Mouse (Mus musculus) WW6 (cell line): ENCODE results near the gene Ttc21a.

Experiments
- DNase-seq: peaks from one replicate; pipeline ENCODE4 v3.0.0-alpha.2; 2013; ENCODE audit warnings: low read depth, low spot score

Ttc21a gene

DNA sequence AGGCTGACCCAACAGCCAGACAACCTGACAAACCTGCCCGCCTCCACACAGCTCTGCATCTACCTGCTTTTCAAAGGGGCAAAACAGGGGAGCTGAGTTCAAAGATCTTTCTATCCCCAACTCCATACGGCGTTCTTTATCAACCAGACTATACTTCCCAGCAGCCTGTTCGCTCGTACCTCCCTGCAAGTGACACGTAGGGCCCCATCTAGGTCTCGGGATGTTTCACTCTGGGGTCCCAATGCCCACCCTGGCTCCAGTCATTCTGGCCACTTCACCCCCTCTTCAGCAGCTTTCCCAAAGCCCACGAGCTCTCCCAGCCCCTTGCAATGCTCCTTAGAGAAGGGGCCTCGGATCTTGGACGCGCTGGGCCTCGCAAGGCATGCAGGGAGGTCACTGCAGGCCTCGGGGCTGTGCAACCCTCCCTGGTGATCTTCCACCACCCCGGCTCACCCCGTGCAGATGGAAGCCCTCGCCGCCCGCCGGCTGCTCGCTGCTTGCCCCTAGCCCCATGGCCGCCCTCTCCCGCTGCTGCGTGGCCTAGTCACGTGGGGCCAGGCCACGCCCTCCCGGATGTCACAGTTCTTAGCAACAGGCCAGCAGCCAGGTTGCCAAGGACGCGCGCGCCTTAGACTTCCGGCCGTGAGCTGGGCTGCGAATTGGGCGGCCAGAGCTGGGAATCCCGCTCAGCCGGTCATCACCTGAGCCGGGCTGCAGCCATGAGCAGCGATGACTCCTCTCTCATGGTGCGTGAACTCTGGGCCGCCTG lies at the start of gene Ttc21a, which contains the start of gene Gorasp1:
Gene Ttc21a, plus strand, starts transcription at position 602 of the 769 bp plus-strand sequence.
Gene Gorasp1, minus strand, starts transcription at position 561 of the 769 bp plus-strand sequence.
- DNase-seq: peak; percentile 67

- DNase-seq: no peak
Measured at GRCm38 (mm10) chr9:119888843-119889246, 48.6 kb upstream of the Ttc21a start.

DNA sequence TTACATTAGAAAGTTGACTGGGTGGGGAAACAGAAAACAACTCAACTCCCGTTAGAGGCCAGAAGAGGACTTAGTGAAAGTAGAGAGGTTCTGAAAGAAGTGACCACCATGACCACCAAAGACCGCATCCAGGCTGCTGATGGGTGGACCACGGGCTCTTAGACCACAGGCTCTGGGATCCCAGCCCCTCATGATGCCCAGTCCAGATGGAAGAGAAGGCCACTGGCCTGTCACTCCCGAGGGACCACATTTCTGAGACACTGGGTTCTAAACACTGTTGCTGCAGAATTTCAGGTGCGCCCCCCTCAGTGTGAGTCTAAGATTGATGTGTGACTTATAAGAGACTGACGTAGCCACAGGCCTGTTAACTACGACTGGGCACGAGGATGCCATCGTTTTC lies 48.0 kb upstream of the Ttc21a start:
- no peak for DNase-seq

- no peak for DNase-seq
Measured at GRCm38 (mm10) chr9:119890692-119891091, 46.7 kb upstream of the Ttc21a start.

DNA sequence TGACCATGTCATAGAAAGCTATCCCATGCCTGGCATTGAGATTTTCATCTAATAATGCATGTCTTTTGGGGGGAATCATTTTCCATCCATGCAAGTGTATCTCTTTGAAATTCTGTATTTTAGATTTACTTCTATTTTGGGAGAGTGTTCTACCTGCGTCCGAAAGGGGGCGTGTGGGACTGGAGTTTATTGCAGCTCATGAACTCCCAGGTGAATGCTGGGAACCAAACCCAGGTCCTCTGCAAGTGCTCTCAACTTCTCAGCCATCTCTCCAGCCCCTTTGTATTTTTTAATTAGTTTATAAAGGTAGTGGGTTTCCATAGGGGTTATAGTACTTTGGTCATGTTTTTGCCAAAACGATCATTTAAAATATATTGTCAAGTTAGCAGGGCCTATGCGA lies 43.5 kb upstream of the Ttc21a start:
- DNase-seq: no peak

- peak; percentile 90 for DNase-seq
Measured at GRCm38 (mm10) chr9:119894339-119895009, 42.9 kb upstream of the Ttc21a start, which contains the start of gene Wdr48. Gene Wdr48, plus strand, starts transcription at chr9:119894878.

GRCm38 (mm10) chr9:119895040-119895721 lies 42.2 kb upstream of the Ttc21a start:
- no peak for DNase-seq

DNA sequence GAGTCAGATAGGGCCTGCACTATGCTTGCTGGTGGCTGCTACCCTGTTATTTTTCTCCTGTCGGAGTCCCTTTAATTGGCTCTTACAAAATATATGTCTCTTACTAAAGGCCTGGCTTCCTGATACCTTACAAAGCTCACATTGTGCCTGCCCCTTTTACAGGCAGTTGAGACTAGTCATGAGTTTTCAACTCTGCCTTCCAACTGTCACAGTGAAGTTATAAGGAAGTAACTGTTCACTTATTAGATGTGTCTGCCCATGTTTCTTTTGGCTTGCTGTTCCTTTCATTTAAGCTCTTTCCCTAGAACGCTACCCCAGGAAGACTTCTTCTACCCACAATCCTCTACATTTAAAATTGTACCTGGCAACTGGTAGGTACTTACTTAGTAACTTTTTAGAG lies 38.0 kb upstream of the Ttc21a start:
- DNase-seq: no peak

DNA sequence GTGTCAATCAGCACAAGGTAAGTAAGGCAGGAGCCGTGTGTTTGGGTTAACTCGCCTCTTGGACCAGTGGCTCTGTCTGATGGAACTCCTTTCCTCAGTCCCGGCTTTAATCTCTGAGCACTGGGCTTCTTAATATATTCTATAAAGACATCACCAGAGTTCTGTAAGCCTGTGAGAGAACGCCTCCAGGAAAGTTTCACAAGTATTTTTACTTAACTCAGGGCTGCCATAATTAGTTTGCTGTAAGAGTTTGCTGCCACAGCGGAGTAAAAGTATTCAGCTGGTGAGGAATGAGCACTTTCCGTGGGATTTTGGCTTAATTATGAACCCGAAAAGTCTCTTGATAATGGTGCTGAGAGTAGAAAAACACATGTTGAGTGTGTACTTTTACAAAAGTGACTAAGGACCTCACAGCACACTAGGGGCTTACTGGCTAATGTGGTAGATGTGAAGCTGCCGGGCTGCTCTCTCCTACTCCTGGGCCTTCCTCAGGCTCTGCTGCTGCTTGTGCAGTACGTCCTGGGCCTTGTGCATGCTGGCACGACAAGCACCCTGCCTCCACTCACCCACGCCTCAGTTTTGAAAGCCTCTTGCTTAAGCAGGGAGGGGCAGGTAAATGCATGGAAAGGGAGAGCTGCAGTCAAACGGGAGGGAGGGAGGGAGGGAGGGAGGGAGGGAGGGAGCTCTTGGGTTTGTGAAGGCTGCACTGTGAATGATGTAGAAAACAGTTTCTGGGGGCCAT lies 34.8 kb upstream of the Ttc21a start:
- no peak for DNase-seq

GRCm38 (mm10) chr9:119908708-119909107 lies 28.7 kb upstream of the Ttc21a start:
- DNase-seq: no peak

DNA sequence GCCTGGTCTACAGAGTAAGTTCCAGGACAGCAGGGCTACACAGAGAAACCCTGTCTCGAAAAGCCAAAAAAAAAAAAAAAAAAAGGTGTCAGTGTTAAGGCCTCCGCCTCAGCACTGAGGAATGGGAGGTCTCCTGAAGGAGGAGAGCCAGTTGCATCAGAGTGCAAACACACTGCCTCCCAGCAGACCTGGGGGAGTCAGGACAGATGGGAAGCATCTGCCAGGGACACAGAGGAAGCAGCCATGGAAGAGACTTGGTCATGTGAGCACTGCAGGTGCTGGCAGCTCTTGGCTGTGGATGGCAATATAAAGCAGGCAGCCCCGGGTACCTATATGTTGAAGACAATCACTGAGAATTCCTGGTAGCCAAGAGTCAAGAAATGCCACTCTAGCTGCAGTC lies 27.5 kb upstream of the Ttc21a start:
- DNase-seq: no peak

- DNase-seq: no peak
Measured at GRCm38 (mm10) chr9:119913087-119913838, 24.1 kb upstream of the Ttc21a start.

GRCm38 (mm10) chr9:119919858-119920257 lies 17.5 kb upstream of the Ttc21a start:
- no peak for DNase-seq

- no peak for DNase-seq
Measured at GRCm38 (mm10) chr9:119923462-119923861, 13.9 kb upstream of the Ttc21a start.

DNA sequence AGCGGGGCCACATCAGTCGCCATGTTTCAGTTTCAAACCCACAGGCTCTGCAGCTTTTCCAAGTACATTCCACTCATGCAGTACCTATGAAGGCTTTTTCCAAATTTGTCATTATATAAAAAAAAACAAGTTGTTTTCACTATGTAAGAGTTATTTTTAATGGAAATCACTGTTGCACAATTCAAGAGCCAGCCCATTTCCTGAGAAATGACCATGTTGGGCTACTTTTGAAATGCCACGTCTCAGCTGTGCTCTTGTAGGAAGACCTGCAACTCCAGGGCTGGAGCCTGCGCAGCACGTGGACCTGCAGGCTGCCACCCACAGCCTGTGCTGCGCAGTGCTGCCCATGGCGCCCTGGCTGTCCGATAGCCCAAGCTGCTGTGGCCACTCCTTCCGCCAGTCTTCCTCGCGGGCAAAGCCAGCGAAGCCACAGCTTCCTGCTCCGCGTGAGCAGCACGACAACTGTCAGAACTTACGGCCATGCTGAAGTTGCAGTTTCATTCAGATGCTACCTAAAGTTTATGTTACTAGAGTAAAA lies 12.2 kb upstream of the Ttc21a start:
- DNase-seq: no peak

DNA sequence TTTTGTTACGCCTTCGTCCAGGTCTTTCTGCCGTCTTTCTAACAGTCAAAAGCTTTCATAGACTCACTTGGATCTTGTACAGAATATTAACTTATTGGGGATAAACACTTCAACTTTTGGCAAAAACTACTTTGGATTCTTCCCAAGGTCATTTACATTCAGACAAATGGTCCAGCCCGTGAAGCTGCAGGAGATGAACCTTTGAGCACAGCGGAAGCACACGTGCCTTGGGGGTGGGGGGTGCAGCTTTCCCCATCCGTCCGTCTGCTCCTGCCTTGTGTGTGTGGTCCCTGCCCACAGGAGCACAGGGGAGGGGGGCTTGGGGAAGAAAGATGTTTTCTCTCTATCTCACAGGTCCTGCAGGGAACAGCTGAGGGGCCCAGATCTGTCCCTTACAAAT lies 11.7 kb upstream of the Ttc21a start:
- no peak for DNase-seq

- DNase-seq: no peak
Measured at GRCm38 (mm10) chr9:119926497-119926896, 10.9 kb upstream of the Ttc21a start.

- no peak for DNase-seq
Measured at GRCm38 (mm10) chr9:119932358-119932757, 5.0 kb upstream of the Ttc21a start.

DNA sequence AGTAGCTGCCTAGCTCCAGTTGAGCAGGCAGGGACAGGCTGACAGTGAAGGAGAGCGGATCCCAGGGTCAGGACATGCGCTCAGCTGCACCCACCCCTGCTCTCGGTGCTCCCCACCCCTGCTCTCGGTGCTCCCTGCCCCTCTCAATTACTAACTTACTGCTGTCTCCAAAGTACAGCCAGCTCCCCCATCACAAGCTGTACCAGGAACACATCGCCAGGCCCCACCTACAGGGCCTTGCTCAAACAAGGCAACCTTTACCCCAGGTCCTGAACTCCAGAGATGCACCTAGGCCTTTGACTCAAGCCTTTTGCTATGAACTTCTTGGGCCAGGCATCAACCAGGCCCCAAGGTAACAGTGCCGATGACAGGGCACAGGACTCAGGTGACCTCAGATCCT lies 3.7 kb upstream of the Ttc21a start:
- no peak for DNase-seq

GRCm38 (mm10) chr9:119938496-119938895 lies 1.1 kb downstream of the Ttc21a start:
- DNase-seq: no peak

DNA sequence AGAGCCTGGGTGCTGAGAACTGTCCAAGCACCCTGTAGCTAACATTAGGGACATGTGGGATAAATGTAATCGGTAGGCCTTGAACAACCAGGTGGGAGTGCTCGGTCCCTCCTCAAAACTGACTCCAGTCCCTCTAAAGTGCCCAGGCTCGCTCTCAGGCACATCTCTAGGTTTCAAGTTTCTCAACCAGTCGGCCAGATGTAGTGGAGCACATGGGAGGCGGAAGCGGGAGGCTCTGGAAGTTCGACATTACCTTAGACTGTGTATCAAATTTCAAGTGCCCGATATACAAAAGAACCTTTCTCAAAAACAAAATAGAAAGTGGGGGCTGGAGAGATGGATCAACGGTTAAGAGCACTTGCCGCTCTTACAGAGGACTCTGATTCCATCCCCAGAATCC lies 2.2 kb downstream of the Ttc21a start:
- no peak for DNase-seq
